Mouse (Mus musculus) CH12.LX (cell line): Measurements from ENCODE around the gene Vps37c. TPM values are rescaled to one million over a fixed set of nuclear protein-coding genes. Genes with fewer than 3 reads are reported as not detected.
A peak's percentile ranks its signal among the peaks of the same experiment; 100 is the strongest.

Experiments
- DNase-seq: peaks from one replicate; pipeline ENCODE4 v3.0.0-alpha.2; 2013; ENCODE audit errors: extremely low read depth
- H3K27ac ChIP-seq: 2 replicates; pipeline ENCODE4 v1.5.1; 2012; ENCODE audit warnings: low read depth, mild to moderate bottlenecking, control low read depth, moderate library complexity; ENCODE audit not compliant: insufficient read depth
- H3K27me3 ChIP-seq: replicated peaks from 2 replicates; pipeline ENCODE3; 2012; ENCODE audit warnings: inconsistent platforms
- H3K36me3 ChIP-seq, 2 experiments: replicated peaks in 1 of 2; 2 replicates each; pipeline versions ENCODE3 to v1.6.1; 2012; ENCODE audit warnings: inconsistent platforms in 1 of 2, low read length in 1 of 2, mild to moderate bottlenecking in 1 of 2, mixed read lengths in 1 of 2, moderate library complexity in 1 of 2; ENCODE audit not compliant: control insufficient read depth in 1 of 2, insufficient read depth in 1 of 2
- H3K4me1 ChIP-seq, 2 experiments: 2 replicates each; pipeline ENCODE4 v1.6.1; 2012; ENCODE audit warnings: inconsistent platforms in 1 of 2, moderate library complexity in 1 of 2; ENCODE audit not compliant: insufficient read depth in 2 of 2, control insufficient read depth in 1 of 2
- H3K4me2 ChIP-seq: 2 replicates; pipeline ENCODE4 v1.6.1; 2012; ENCODE audit warnings: low read depth, mild to moderate bottlenecking, control low read depth; ENCODE audit not compliant: poor library complexity, insufficient read depth, severe bottlenecking
- H3K4me3 ChIP-seq, 3 experiments: fragments of 150-350 bp in 1 of 3; sonication (generic) in 1 of 3; replicated peaks in 1 of 3; 2 replicates each; pipeline versions ENCODE3 to v1.5.1; 2011 to 2012; ENCODE audit warnings: low read depth in 2 of 3, low read length in 2 of 3, mild to moderate bottlenecking in 2 of 3, moderate library complexity in 2 of 3, control low read depth in 1 of 3, improper control_type of control experiment in 1 of 3, inconsistent platforms in 1 of 3, mixed read lengths in 1 of 3; ENCODE audit not compliant: poor library complexity in 1 of 3
- H3K79me2 ChIP-seq: replicated peaks from 2 replicates; pipeline ENCODE4 v1.6.1; 2012; ENCODE audit warnings: mild to moderate bottlenecking, moderate library complexity; ENCODE audit not compliant: control insufficient read depth, poor library complexity, insufficient read depth, severe bottlenecking; ENCODE audit errors: extremely low read depth
- H3K9ac ChIP-seq: 2 replicates; pipeline ENCODE4 v1.6.1; 2012; ENCODE audit warnings: low read depth, mild to moderate bottlenecking, control low read depth, moderate library complexity; ENCODE audit not compliant: insufficient read depth
- H3K9me3 ChIP-seq: replicated peaks from 2 replicates; pipeline ENCODE3; 2012; ENCODE audit warnings: low read length, inconsistent platforms, mixed read lengths
- BHLHE40 ChIP-seq: IDR thresholded peaks from 2 replicates; pipeline ENCODE4 v1.6.1; 2011; ENCODE audit warnings: mild to moderate bottlenecking, low read depth, low read length, improper control_type of control experiment
- CHD1 ChIP-seq: IDR thresholded peaks from 2 replicates; pipeline ENCODE4 v1.6.1; 2012; ENCODE audit warnings: low read depth, low read length, improper control_type of control experiment, inconsistent platforms
- CTCF ChIP-seq, 2 experiments: IDR thresholded peaks in 1 of 2; conservative IDR thresholded peaks in 1 of 2; 2 replicates each; pipeline ENCODE4 v1.5.1; 2011 to 2012; ENCODE audit warnings: low read depth in 2 of 2, low read length in 2 of 2, improper control_type of control experiment in 1 of 2, inconsistent platforms in 1 of 2, mild to moderate bottlenecking in 1 of 2, moderate library complexity in 1 of 2
- EP300 ChIP-seq: IDR thresholded peaks from 2 replicates; pipeline ENCODE4 v1.6.1; 2011; ENCODE audit warnings: low read length, improper control_type of control experiment
- IRF4 ChIP-seq: IDR thresholded peaks from 2 replicates; pipeline ENCODE4 v1.6.1; 2014; ENCODE audit warnings: low read depth, mild to moderate bottlenecking, inconsistent platforms, low read length, improper control_type of control experiment
- JUN ChIP-seq: IDR thresholded peaks from 2 replicates; pipeline ENCODE4 v1.6.1; 2011; ENCODE audit warnings: low read depth, mild to moderate bottlenecking, low read length, improper control_type of control experiment, moderate library complexity; ENCODE audit not compliant: insufficient read depth
- KAT2A ChIP-seq: IDR thresholded peaks from 2 replicates; pipeline ENCODE4 v1.6.1; 2012; ENCODE audit warnings: low read length, improper control_type of control experiment, inconsistent platforms; ENCODE audit not compliant: insufficient replicate concordance
- MAFK ChIP-seq: IDR thresholded peaks from 2 replicates; pipeline ENCODE4 v1.6.1; 2011; ENCODE audit warnings: low read length, improper control_type of control experiment; ENCODE audit not compliant: insufficient replicate concordance
- MAZ ChIP-seq: IDR thresholded peaks from 2 replicates; pipeline ENCODE4 v1.6.1; 2012; ENCODE audit warnings: low read depth, mild to moderate bottlenecking, inconsistent platforms, low read length, improper control_type of control experiment, moderate library complexity
- MEF2A ChIP-seq: IDR thresholded peaks from 2 replicates; pipeline ENCODE4 v1.6.1; 2014; ENCODE audit warnings: low read depth, mild to moderate bottlenecking, inconsistent platforms, low read length, improper control_type of control experiment, borderline replicate concordance
- MXI1 ChIP-seq: IDR thresholded peaks from 2 replicates; pipeline ENCODE4 v1.6.1; 2011; ENCODE audit warnings: mild to moderate bottlenecking, low read depth, low read length, improper control_type of control experiment
- MYC ChIP-seq: IDR thresholded peaks from 2 replicates; pipeline ENCODE4 v1.6.1; 2011; ENCODE audit warnings: low read depth, mild to moderate bottlenecking, improper control_type of control experiment, low read length
- NELFE ChIP-seq: IDR thresholded peaks from 2 replicates; pipeline ENCODE4 v1.6.1; 2011; ENCODE audit warnings: low read depth, low read length, improper control_type of control experiment
- POLR2AphosphoS2 ChIP-seq: IDR thresholded peaks from 2 replicates; pipeline ENCODE4 v1.6.1; 2011; ENCODE audit warnings: low read depth, low read length, improper control_type of control experiment
- RAD21 ChIP-seq: IDR thresholded peaks from 2 replicates; pipeline ENCODE4 v1.6.1; 2011; ENCODE audit warnings: low read depth, mild to moderate bottlenecking, low read length, improper control_type of control experiment, moderate library complexity
- RCOR1 ChIP-seq: conservative IDR thresholded peaks from 2 replicates; pipeline ENCODE4 v1.6.1; 2012; ENCODE audit warnings: low read depth, mild to moderate bottlenecking, inconsistent platforms, low read length, improper control_type of control experiment
- SIN3A ChIP-seq: IDR thresholded peaks from 2 replicates; pipeline ENCODE4 v1.6.1; 2012; ENCODE audit warnings: low read length, improper control_type of control experiment, inconsistent platforms
- SMC3 ChIP-seq: IDR thresholded peaks from 2 replicates; pipeline ENCODE4 v1.6.1; 2011; ENCODE audit warnings: low read depth, low read length, improper control_type of control experiment
- TCF12 ChIP-seq: IDR thresholded peaks from 2 replicates; pipeline ENCODE4 v1.6.1; 2014; ENCODE audit warnings: low read depth, mild to moderate bottlenecking, inconsistent platforms, low read length, improper control_type of control experiment
- UBTF ChIP-seq: IDR thresholded peaks from 2 replicates; pipeline ENCODE4 v1.6.1; 2012; ENCODE audit warnings: low read depth, mild to moderate bottlenecking, inconsistent platforms, low read length, improper control_type of control experiment, moderate library complexity
- USF1 ChIP-seq: IDR thresholded peaks from 2 replicates; pipeline ENCODE4 v1.6.1; 2014; ENCODE audit warnings: low read depth, mild to moderate bottlenecking, inconsistent platforms, low read length, improper control_type of control experiment
- USF2 ChIP-seq: conservative IDR thresholded peaks from 2 replicates; pipeline ENCODE4 v1.6.1; 2011; ENCODE audit warnings: low read depth, low read length, improper control_type of control experiment
- ZC3H11A ChIP-seq: IDR thresholded peaks from 2 replicates; pipeline ENCODE4 v1.6.1; 2012; ENCODE audit warnings: low read depth, mild to moderate bottlenecking, inconsistent platforms, low read length, improper control_type of control experiment
- ZMIZ1 ChIP-seq: IDR thresholded peaks from 2 replicates; pipeline ENCODE4 v1.6.1; 2012; ENCODE audit warnings: low read depth, mild to moderate bottlenecking, inconsistent platforms, low read length, improper control_type of control experiment
- ZNF384 ChIP-seq: IDR thresholded peaks from 2 replicates; pipeline ENCODE4 v1.6.1; 2012; ENCODE audit warnings: low read depth, low read length, improper control_type of control experiment, inconsistent platforms
- dilution Hi-C: fragments of 300-500 bp; cut with MboI; formaldehyde crosslinking; loops from 2 replicates; pipeline ENCODE4 v1.14.3; 2020; ENCODE audit warnings: low sequenced_read_pairs; ENCODE audit not compliant: extremely low pct_unique_long_range_greater_than_20kb, extremely low pct_ligation_motif_present
- in situ Hi-C: fragments of 300-500 bp; cut with MboI; formaldehyde crosslinking; loops from 3 replicates; pipeline ENCODE4 v1.14.3; 2019; ENCODE audit warnings: low sequenced_read_pairs, low pct_ligation_motif_present, low pct_unique_long_range_greater_than_20kb, mixed read lengths
- polyA plus RNA-seq: library from polyadenylated mRNA; unstranded; fragments of >175 nt; gene quantifications from 2 replicates; pipeline ENCODE4 v1.2.1, GENCODE M21; 2012; ENCODE audit warnings: low read depth; ENCODE audit not compliant: insufficient read length
- total RNA-seq, 2 experiments: library from RNA; depleted of rRNA; stranded (reverse); fragments of 300-350 nt in 1 of 2; fragments of >200 nt in 1 of 2; gene quantifications; 2 replicates each; pipeline ENCODE4 v1.2.3; 2012 to 2014

Vps37c gene
- total and polyA plus RNA-seq, 3 experiments: 6.2 to 13.0 (median 9.5) TPM

DNA sequence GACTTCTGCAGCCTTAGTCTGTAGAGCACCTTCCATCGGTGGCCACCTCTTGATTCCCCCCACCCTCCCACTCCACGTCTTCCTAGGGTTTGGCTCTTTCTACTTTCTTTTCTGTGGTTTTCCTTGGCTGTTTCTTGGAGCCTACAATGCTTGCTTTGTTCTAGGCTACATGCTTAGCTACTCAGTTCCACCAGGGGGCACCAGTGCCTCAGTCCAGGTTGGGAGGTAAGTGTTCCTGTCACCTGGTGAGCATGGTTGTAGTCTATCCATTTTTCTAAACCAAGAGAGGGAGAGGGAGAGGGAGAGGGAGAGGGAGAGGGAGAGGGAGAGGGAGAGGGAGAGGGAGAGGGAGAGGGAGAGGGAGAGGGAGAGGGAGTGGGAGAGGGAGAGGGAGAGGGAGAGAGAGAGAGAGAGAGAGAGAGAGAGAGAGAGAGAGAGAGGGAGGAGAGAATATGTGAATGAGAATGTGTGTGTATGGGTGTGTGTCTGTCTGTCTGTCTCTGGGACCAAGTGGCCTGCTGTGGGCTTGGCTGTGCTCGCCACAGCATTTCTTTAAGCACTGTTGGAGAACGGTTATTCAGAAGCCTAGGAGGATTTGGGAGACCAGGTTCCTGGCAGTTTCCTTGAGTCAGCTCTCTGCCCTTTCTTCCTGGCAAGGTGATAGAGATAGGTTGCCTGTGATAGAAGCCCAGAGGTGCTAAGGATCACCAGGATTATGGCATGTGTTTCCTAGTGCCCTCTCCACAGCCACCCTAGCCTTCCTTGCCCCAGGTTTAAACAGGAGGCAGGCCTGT lies 26.3 kb downstream of the Vps37c start:
- TF ChIP-seq CTCF (conservative IDR thresholded peaks at IDR 0.05 in 1 of 2, IDR thresholded peaks at IDR 0.05 in 1 of 2; ENCODE audit: low read depth in 2 of 2, low read length in 2 of 2): peak; percentile 41 to 94; a peak in 3 of 4 replicates
- no peak for TF ChIP-seq MAFK
- TF ChIP-seq IRF4: no peak
- peak; percentile 96 for TF ChIP-seq ZC3H11A
- TF ChIP-seq NELFE: peak; percentile 13; the same call in 1 of the 2 replicates
- TF ChIP-seq RAD21: peak; percentile 89
- TF ChIP-seq SMC3: peak; percentile 97
- H3K9ac ChIP-seq: no peak overlapping the region
- H3K9me3 ChIP-seq: no peaks in the 10 kb centered on the region
- no peaks in the 10 kb centered on the region for H3K79me2 ChIP-seq
- H3K4me3 ChIP-seq: no peak overlapping the region
- H3K27me3 ChIP-seq: no peaks in the 10 kb centered on the region
- DNase-seq: peak; percentile 80
- H3K36me3 ChIP-seq: peaks cover 38 to 94% of the 10 kb centered on the region in 2 experiments
- dilution Hi-C loops: no loop called here
- in situ Hi-C loops: no loop called here
- no peak overlapping the region for H3K4me2 ChIP-seq
- no peak overlapping the region for H3K27ac ChIP-seq
- peaks cover 0 to 20% of the 10 kb centered on the region in 2 experiments; a peak in 1 of 4 replicates for H3K4me1 ChIP-seq

DNA sequence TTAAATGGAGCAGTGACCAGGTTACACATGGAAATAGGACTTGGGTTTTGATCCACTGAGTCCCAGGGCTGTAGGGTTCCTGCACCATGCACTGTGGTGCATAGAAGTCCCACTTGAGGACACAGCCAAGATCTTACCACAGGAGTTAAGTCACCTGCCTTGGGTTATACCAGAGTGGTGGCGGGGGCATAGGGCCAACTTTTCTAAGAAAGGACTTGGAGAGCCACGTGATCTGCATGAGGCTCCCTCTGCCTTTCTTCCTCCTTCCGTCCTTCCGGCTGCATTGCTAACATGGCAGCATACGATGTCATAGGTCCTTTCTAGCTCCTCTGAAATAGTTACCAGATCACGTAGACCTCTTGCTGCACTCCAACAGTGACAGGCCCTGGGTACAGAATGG lies 26.9 kb downstream of the Vps37c start:
- TF ChIP-seq MYC (no peak), POLR2AphosphoS2 (no peak), ZMIZ1 (no peak), MAFK (no peak), MAZ (no peak), MEF2A (no peak), TCF12 (no peak), USF2 (no peak), RCOR1 (no peak), ZNF384 (no peak), JUN (no peak), EP300 (no peak), SIN3A (no peak), UBTF (no peak), USF1 (no peak), CHD1 (no peak), BHLHE40 (no peak), MXI1 (no peak), KAT2A (no peak)
- no peak for DNase-seq
- Histone ChIP-seq H3K4me2 (no peak overlapping the region), H3K9me3 (no peaks in the 10 kb centered on the region), H3K36me3 (peaks cover 38 to 94% of the 10 kb centered on the region in 2 experiments), H3K4me3 (no peak overlapping the region), H3K27me3 (no peaks in the 10 kb centered on the region), H3K27ac (no peak overlapping the region), H3K4me1 (peaks cover 0 to 19% of the 10 kb centered on the region in 2 experiments; a peak in 1 of 4 replicates), H3K79me2 (no peaks in the 10 kb centered on the region), H3K9ac (no peak overlapping the region)
- dilution Hi-C loops: no loop called here
- in situ Hi-C loops: no loop called here
